Comparison of ENCODE assay signal across 15 mouse cellular contexts in genomic region chr9:62829877-62830276, GRCm38 (mm10). TPM values are rescaled to one million over a fixed set of nuclear protein-coding genes. Genes with fewer than 3 reads are reported as not detected.
DNase-seq lines count a peak whose midpoint lies in the region.
"Had no signal": no experiment of that assay in that cellular context is flagged by ENCODE, and none has a peak within 500 bp of the region (broad histone marks: within the 10 kb centered on the region; RNA-seq: fewer than 3 reads in every experiment).

No protein-coding gene starts in this region.

- DNase-seq in 3T3-L1 (ENCODE audit: low read depth, low spot score): peak; percentile 70
- DNase-seq in ES-CJ7 (ENCODE audit: low read depth, low spot score): peak; percentile 73
- DNase-seq in R1 (ENCODE audit: low read depth, low spot score): peak; percentile 91
- peak; percentile 79 for DNase-seq in yolk sac, embryonic 10.5 days (ENCODE audit: low spot score)
- DNase-seq in gastrocnemius, postnatal 10 days: no peak
- no peak for DNase-seq in natural killer cell, adult 2 months (ENCODE audit: low spot score in 2 of 2)
- DNase-seq in adrenal gland, postnatal 36 days: no peak
- DNase-seq: adrenal gland, adult 8-10 months; B cell, adult 2 months; cerebellum, adult 18-20 months; cerebellum, postnatal 10 days; embryo, embryonic 11 days; gastrocnemius, adult 2 months; gastrocnemius, postnatal 36 days; heart, postnatal 36 days had no signal

RNA-seq across cellular contexts. Expression of gene Cln6, which starts 8.7 kb away (rescaled TPM):
- total RNA-seq in gastrocnemius, postnatal 10 days (2021): 10 to 100 TPM; 12.1 to 13.1 TPM
- total RNA-seq in adrenal gland, postnatal 36 days (2021): 10 to 100 TPM; 12.3 to 20.2 TPM

RNA-seq across cellular contexts. Expression of gene Fem1b, which starts 18.1 kb away (rescaled TPM):
- total RNA-seq in gastrocnemius, postnatal 10 days (2021): 10 to 100 TPM; 20.2 to 24.2 TPM
- 10 to 100 TPM; 37.7 to 43.6 TPM for total RNA-seq in adrenal gland, postnatal 36 days (2021)

RNA-seq across cellular contexts. Expression of gene Calml4, which starts 28.0 kb away (rescaled TPM):
- 1 to 10 TPM; 7.1 TPM for total RNA-seq in gastrocnemius, postnatal 10 days (2021)
- 10 to 100 TPM in 1 of 2 experiments, 1 to 10 TPM in 1; 7.9 to 10.6 TPM for total RNA-seq in adrenal gland, postnatal 36 days (2021)

Comparison
In these comparisons a context has a peak if more than half of its experiments do, and no peak if none do; other contexts are left out.
1. DNase-seq: peak in 3T3-L1 (single experiment), ES-CJ7 (single experiment), R1 (single experiment) and yolk sac, embryonic 10.5 days (single experiment); none in gastrocnemius, postnatal 10 days (single experiment), natural killer cell, adult 2 months (0 of 2) and adrenal gland, postnatal 36 days (0 of 2).